Mouse (Mus musculus) bone marrow macrophage, adult 2 months (primary cell): ENCODE data around the gene 5330417C22Rik.

ENCODE experiments used
- CTCF ChIP-seq: IDR thresholded peaks from 2 replicates; pipeline ENCODE4 v1.5.1; 2012; ENCODE audit warnings: low read depth, mild to moderate bottlenecking, low read length, moderate library complexity
- POLR2A ChIP-seq: IDR thresholded peaks from 2 replicates; pipeline ENCODE4 v1.6.1; 2012; ENCODE audit warnings: mild to moderate bottlenecking, low read depth, low read length, borderline replicate concordance

DNA sequence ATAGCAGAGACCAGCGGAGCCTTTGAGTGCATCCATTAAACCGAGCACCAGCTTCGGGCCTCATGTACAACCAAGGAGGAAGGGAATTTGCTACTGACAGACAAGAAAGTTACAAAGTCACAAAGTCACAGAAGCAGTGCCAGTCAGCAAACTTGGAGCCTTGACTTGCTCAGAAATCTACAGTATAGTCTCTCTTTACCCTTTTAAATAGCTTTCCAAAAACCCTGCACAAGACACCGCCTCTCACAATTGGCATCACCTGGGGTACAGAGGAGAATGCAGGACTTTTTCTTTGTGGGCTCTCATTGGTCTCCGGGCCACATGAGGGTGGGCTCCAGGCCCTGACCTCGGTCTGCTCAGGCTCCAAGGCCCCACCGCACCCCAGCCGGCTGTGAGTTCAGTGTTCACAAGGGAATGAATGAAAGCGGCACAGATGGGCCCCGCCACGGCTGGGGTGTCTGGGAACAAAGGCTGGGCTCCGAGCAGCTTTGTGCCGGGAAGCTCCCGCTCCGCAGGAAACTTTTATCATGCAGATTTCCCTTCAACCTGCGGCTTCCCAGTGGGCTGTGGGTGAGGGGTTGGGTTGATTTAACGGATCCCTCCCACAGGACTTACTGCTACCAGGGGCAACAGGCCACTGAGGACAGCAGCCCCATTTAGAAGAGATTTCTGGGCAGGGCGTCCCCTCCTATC, 103.0 kb downstream of the 5330417C22Rik start:
- TF ChIP-seq CTCF (no peak), POLR2A (no peak)
